Mouse (Mus musculus) retina, embryonic 14.5 days (tissue): Measurements from ENCODE around the gene Gm5148.

Experiments
- DNase-seq: peaks from one replicate; pipeline ENCODE4 v3.0.0-alpha.2; 2015; ENCODE audit warnings: low spot score

The Gm5148 gene

GRCm38 (mm10) chr3:37737407-37737806 is 13.1 kb upstream of the Gm5148 start:
- DNase-seq = no peak

DNA sequence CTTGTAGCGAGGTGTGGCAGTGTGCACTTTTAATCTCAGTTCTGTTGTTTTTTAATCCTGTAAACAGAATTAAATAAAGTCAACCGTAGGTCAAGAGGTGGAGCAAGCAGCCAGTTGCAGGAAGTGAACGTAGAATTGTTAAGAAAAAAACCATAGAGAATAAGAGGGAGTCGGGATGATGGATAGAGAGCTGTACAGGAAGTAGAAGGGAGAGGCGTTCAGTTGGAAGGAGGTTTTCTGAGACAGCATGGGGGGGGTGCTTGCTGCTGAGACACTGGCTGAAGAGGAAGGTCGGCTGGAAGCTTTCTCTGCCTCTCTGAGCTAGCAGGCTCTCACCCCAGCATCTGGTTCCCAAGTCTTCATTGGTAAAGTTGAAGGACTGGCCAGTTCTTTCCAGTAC is 10.9 kb upstream of the Gm5148 start:
- no peak for DNase-seq

DNA sequence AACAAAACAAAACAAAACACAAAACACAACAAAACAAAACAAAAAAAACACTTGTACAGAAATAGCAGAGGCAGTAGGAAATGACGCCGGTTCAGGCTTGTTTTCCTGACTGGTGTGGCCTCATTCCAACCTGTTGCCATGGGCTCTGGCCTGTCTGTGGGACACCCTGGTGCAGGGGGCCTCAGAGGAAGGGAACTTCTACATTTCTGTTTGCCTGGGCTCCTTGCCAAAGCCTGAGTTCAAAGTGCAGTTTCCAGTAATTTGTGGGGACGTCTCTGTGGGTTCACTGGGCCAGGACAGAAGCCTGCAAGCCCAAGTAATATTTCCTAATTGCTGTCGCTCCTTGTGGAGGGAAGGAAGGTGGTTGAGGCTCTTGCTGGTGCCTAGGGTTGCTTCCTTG is 4.9 kb upstream of the Gm5148 start:
- DNase-seq = peak; percentile 12

- peak; percentile 6 for DNase-seq
Observed at GRCm38 (mm10) chr3:37728112-37729100, 4.1 kb upstream of the Gm5148 start.

- no peak for DNase-seq
Observed at GRCm38 (mm10) chr3:37727392-37727791, 3.1 kb upstream of the Gm5148 start.

- no peak for DNase-seq
Observed at GRCm38 (mm10) chr3:37726501-37727140, 2.3 kb upstream of the Gm5148 start.

- no peak for DNase-seq
Observed at GRCm38 (mm10) chr3:37724946-37725735, 851 bp upstream of the Gm5148 start.

GRCm38 (mm10) chr3:37723662-37724170 is 574 bp downstream of the Gm5148 start:
- peak; percentile 56 for DNase-seq

- DNase-seq = no peak
Observed at GRCm38 (mm10) chr3:37723061-37723521, 1.2 kb downstream of the Gm5148 start.

DNA sequence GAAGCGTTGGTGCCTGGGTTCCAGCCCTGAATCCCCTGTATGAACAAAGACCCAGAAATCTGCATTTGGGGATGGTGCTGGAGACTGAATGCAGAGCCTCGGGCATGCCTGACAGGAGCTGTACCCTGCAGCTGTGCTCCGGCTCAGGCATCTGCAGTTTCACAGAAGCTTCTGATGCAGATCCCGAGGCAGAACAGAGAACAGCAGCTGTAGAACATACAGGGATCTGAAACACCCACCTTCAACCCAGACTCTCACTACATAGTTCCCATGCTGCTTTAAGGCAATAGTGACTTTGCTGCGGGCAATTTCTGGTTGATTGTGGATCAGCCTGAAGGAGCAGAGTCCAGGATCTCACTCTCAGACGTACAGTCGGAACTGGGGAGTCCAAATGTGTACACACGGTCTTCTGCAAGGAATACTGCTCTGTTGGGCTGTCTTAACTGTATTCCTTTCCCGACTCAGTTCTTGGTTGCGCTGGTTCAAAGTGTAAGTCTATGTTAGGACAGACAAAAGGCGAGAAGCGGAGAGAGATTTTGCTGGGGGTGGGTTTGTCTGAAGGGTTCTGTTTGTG is 1.7 kb downstream of the Gm5148 start:
- peak; percentile 22 for DNase-seq

GRCm38 (mm10) chr3:37716992-37717391 is 7.3 kb downstream of the Gm5148 start:
- no peak for DNase-seq

- DNase-seq = no peak
Observed at GRCm38 (mm10) chr3:37715734-37716133, 8.6 kb downstream of the Gm5148 start.

GRCm38 (mm10) chr3:37712501-37712900 is 11.8 kb downstream of the Gm5148 start:
- DNase-seq = no peak

DNA sequence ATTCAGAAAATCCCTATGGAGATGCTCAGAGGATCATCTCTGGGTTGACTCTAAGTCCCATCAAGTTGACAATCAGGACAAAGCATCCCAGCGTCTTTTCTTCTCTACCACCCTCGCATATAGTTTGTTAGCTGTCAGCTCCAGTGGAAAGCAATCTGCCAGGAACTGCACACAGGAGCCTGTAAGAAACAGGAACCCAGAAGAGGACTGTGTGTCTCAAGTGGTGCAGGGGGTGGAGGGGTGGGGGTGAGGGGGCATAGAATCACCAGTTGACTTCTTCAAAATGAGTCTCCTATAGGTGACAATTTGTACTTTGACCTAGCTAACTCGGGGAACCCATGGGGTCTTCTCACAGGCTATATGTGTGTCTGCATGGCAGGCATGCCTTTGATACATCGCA is 12.7 kb downstream of the Gm5148 start:
- no peak for DNase-seq

- no peak for DNase-seq
Observed at GRCm38 (mm10) chr3:37707801-37708200, 16.5 kb downstream of the Gm5148 start.

DNA sequence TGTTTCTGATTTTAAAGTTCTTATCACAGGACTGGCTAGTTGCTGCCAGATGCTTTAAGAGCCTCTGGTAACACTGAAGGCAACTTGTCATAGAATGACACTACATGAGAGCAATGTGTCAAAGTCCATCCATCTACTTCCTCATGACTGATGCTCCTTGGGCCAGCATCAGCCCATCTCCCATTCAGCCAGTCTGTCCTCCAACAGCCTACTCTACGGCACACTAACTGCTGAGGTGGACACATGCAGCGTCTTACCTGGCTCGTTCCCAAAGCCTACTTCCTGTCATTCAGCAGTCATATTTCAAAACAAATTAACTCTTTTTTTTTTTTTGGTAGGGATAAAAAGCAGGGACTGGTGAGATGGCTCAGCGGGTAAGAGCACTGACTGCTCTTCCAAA is 17.9 kb downstream of the Gm5148 start:
- no peak for DNase-seq

DNA sequence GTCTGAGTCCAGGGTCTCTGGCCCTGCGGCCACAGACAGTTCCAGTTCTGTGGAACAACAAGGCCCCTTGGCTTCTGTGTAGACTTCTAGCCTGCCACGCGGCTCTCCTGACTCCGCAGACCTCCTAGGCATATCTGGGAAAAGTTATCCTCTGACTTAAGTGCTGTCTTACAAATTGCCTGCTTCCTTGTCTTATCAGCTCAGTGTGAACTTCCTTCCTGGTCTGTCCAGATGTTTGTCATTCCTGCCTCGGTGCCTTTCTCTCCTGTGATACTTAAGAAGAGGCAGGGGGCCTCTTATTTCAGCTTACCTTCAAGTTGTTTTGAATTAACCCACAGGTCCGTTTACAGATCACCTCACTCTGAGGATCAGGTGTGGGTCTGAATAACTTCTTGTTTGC is 18.9 kb downstream of the Gm5148 start:
- DNase-seq = no peak

DNA sequence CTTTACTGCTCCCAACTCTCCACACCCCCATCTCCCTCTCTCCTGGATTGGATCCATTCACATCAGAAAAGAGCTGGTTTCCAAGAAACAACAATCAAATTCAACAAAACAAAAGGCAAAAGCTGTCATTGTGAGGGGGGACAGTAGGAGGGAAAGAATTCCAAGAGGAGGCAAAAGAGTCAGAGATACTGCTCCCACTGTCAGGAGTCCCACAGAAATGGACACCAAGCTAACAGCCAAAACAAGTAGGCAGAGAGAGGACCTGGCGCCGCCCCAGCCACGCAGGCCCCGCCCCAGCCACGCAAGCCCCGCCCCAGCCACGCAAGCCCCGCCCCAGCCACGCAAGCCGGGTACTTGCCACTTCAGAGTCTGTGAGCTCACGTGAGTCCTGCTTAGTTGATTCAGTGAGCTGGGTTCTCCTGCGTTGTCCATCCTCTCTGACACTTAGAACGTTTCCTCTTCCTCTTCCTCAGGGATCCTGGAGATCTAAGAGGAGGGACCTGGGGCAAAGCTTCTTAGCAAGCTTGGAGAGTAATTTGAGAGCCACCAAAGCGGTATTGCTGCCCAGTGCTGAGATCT is 19.5 kb downstream of the Gm5148 start:
- DNase-seq = no peak

- no peak for DNase-seq
Observed at GRCm38 (mm10) chr3:37703066-37703465, 21.2 kb downstream of the Gm5148 start.

- DNase-seq = no peak
Observed at GRCm38 (mm10) chr3:37693552-37693951, 30.7 kb downstream of the Gm5148 start.

- no peak for DNase-seq
Observed at GRCm38 (mm10) chr3:37692945-37693344, 31.3 kb downstream of the Gm5148 start.
